Mouse (Mus musculus): Measurements from ENCODE around the gene Cmss1. TPM values are rescaled to one million over a fixed set of nuclear protein-coding genes. Genes with fewer than 3 reads are reported as not detected.

The Cmss1 gene
- polyA plus RNA-seq, 1 experiment from 2014 or later: 38.3 TPM

DNA sequence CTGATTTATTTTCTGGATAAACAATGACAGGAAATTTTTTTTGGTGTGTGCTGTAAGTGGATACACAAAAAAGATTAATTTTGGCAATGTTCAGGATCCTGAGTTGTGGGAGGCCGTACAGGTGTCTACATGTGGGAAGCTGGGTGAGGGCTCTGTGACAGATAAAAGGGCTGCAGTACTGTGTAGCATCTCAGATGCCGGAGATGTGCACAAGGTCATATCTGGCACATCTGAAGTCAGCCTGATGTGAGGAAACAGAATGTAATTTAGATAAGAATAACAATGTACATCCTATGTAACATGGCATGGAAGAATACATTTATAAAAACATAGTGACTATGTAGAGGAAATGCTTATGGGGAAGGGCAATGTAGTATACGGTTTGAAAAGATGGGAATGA is 293.2 kb downstream of the Cmss1 start:
- no peaks in the 10 kb centered on the region for H3K36me3 ChIP-seq (ENCODE audit: control insufficient read depth, insufficient read depth, low read length)
- H3K4me1 ChIP-seq (ENCODE audit: control insufficient read depth, insufficient read depth, low read length): no peaks in the 10 kb centered on the region
- no peak overlapping the region for H3K27ac ChIP-seq (ENCODE audit: low read depth, low read length)
- H3K27me3 ChIP-seq (ENCODE audit: control insufficient read depth, insufficient read depth, low read length): no peaks in the 10 kb centered on the region
- no peak overlapping the region for H3K4me2 ChIP-seq (ENCODE audit: low read depth, low read length)
- H3K4me3 ChIP-seq (ENCODE audit: low read depth, low read length): no peak overlapping the region
- no peak overlapping the region for H3K9ac ChIP-seq (replicated peaks; ENCODE audit: low read depth, low read length)
- 92% methylated on average over 3 of the region's 3 CpGs for whole genome bisulfite sequencing
- no peaks in the 10 kb centered on the region for H3K9me3 ChIP-seq (ENCODE audit: control insufficient read depth, low read length)
- no peak for ATAC-seq (ENCODE audit: low read depth)

DNA sequence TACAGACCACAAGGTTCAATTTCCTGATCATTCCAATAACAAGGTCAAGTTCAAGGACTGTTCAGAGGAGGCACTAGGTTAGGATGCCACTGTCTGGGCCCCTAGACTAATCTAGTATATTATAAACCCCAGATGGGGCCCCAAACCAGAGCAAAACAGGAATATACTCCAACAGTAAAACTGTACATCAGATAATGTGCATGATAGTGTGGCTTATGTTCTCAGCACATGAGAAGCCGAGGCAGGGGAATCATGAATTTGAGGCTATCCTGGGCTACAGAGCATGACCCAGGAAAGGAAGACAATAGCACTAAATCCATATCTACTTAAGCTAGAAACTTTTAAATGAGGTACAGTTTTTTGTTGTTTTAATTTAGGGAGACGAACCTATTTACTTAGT is 294.5 kb downstream of the Cmss1 start:
- ATAC-seq (ENCODE audit: low read depth): no peak
- H3K9ac ChIP-seq (replicated peaks; ENCODE audit: low read depth, low read length): no peak overlapping the region
- H3K4me2 ChIP-seq (ENCODE audit: low read depth, low read length): no peak overlapping the region
- no peaks in the 10 kb centered on the region for H3K36me3 ChIP-seq (ENCODE audit: control insufficient read depth, insufficient read depth, low read length)
- no peak overlapping the region for H3K4me3 ChIP-seq (ENCODE audit: low read depth, low read length)
- no peak overlapping the region for H3K27ac ChIP-seq (ENCODE audit: low read depth, low read length)
- WGBS: 90% methylated on average over 2 of the region's 2 CpGs
- no peaks in the 10 kb centered on the region for H3K4me1 ChIP-seq (ENCODE audit: control insufficient read depth, insufficient read depth, low read length)
- no peaks in the 10 kb centered on the region for H3K9me3 ChIP-seq (ENCODE audit: control insufficient read depth, low read length)
- no peaks in the 10 kb centered on the region for H3K27me3 ChIP-seq (ENCODE audit: control insufficient read depth, insufficient read depth, low read length)

DNA sequence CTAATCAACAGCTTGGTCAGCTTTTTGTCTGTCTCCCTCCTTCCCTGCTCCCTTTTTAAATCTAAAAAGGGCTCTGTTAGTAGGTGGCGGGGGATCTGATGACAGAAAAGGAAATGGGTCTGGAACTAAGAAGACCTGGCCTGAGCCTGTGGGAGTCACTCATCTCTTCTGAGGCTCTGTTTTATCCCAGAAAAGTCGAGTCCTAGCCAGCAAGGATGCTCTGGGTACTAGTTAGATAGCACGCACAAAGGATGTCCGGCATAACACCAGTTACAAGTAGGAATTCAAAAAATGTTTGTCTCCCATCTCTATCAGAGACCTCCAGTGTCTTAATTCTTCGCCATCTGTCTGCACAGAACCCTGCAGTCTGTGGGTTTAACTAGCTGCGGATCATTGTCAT is 301.2 kb downstream of the Cmss1 start:
- Histone ChIP-seq H3K4me3 (ENCODE audit: low read depth, low read length) (no peak overlapping the region), H3K27me3 (ENCODE audit: control insufficient read depth, insufficient read depth, low read length) (no peaks in the 10 kb centered on the region), H3K4me2 (ENCODE audit: low read depth, low read length) (no peak overlapping the region), H3K9me3 (ENCODE audit: control insufficient read depth, low read length) (no peaks in the 10 kb centered on the region), H3K4me1 (ENCODE audit: control insufficient read depth, insufficient read depth, low read length) (no peaks in the 10 kb centered on the region), H3K9ac (replicated peaks; ENCODE audit: low read depth, low read length) (no peak overlapping the region), H3K27ac (ENCODE audit: low read depth, low read length) (no peak overlapping the region), H3K36me3 (ENCODE audit: control insufficient read depth, insufficient read depth, low read length) (no peaks in the 10 kb centered on the region)
- WGBS: 85% methylated on average over 6 of the region's 6 CpGs
- no peak for ATAC-seq (ENCODE audit: low read depth)

DNA sequence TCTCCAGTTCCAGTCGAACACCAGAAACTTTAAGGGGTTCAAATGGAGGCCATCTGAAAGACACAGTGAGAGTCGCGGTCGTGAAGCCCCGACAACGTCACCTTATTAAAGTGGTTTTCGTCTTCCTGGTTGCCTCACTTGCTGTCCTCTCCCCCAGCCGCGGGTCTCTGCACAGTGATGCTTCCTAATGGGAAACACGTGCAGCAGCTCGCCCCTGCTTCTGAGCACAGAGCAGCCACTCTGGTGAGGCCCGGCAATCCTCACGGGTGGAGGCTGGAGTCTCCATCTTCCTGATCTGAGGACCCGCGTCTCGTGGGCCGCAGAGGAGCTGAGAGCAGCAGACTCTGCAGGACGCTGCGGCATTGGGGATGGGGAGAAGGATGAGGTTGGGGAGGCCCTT is 302.9 kb downstream of the Cmss1 start:
- H3K36me3 ChIP-seq (ENCODE audit: control insufficient read depth, insufficient read depth, low read length): no peaks in the 10 kb centered on the region
- H3K9me3 ChIP-seq (ENCODE audit: control insufficient read depth, low read length): no peaks in the 10 kb centered on the region
- no peak overlapping the region for H3K4me2 ChIP-seq (ENCODE audit: low read depth, low read length)
- H3K4me3 ChIP-seq (ENCODE audit: low read depth, low read length): no peak overlapping the region
- no peaks in the 10 kb centered on the region for H3K27me3 ChIP-seq (ENCODE audit: control insufficient read depth, insufficient read depth, low read length)
- H3K9ac ChIP-seq (replicated peaks; ENCODE audit: low read depth, low read length): no peak overlapping the region
- no peak for ATAC-seq (ENCODE audit: low read depth)
- H3K4me1 ChIP-seq (ENCODE audit: control insufficient read depth, insufficient read depth, low read length): no peaks in the 10 kb centered on the region
- no peak overlapping the region for H3K27ac ChIP-seq (ENCODE audit: low read depth, low read length)
- 69% methylated on average over 19 of the region's 19 CpGs for WGBS

DNA sequence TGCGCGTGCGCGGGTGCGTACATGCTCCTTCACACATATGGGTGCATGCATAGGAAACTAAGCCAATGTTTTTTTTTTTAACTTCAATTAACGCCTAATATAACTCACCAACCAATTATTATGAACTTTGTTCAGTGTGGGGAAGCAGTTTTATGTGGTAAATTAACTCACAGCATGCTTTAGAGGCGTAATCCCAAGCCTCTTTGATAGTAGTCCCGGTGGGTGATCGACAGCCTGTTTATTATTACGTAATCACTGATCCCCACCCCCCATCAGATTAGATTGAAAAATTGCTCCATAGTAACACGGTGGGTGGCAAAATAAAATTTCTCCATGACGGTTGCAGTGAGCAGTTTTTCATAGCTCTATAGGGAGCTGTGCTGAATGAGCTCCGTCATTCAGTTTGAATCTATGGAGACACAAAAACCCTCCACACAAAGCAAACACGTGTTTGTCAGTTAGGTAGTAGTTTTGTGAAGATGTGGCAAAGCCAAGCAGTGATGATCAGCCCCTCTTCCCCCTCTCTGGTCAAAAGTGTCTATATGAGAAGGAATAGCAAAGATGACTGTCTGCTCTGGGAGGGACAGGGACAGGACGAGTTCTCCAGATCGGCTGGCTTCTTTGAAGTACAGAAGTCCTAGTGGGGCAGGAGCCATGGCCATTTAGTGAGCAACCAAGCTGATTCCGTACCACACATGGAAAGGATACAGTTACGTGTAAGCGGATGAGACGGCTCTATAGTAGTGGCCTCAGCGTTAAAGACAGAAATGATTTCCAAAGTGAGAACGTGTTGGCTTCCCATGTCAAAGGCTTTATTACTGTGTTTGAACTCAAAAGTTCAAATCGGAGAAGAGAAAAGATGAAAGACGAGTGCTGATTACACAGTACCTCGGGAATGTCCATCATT is 303.6 kb downstream of the Cmss1 start:
- no peaks in the 10 kb centered on the region for H3K36me3 ChIP-seq (ENCODE audit: control insufficient read depth, insufficient read depth, low read length)
- H3K4me2 ChIP-seq (ENCODE audit: low read depth, low read length): no peak overlapping the region
- no peak overlapping the region for H3K4me3 ChIP-seq (ENCODE audit: low read depth, low read length)
- peak; percentile 82 for ATAC-seq (ENCODE audit: low read depth)
- no peak overlapping the region for H3K27ac ChIP-seq (ENCODE audit: low read depth, low read length)
- WGBS: 69% methylated on average over 25 of the region's 25 CpGs
- H3K4me1 ChIP-seq (ENCODE audit: control insufficient read depth, insufficient read depth, low read length): no peaks in the 10 kb centered on the region
- H3K9ac ChIP-seq (replicated peaks; ENCODE audit: low read depth, low read length): no peak overlapping the region
- no peaks in the 10 kb centered on the region for H3K9me3 ChIP-seq (ENCODE audit: control insufficient read depth, low read length)
- no peaks in the 10 kb centered on the region for H3K27me3 ChIP-seq (ENCODE audit: control insufficient read depth, insufficient read depth, low read length)

DNA sequence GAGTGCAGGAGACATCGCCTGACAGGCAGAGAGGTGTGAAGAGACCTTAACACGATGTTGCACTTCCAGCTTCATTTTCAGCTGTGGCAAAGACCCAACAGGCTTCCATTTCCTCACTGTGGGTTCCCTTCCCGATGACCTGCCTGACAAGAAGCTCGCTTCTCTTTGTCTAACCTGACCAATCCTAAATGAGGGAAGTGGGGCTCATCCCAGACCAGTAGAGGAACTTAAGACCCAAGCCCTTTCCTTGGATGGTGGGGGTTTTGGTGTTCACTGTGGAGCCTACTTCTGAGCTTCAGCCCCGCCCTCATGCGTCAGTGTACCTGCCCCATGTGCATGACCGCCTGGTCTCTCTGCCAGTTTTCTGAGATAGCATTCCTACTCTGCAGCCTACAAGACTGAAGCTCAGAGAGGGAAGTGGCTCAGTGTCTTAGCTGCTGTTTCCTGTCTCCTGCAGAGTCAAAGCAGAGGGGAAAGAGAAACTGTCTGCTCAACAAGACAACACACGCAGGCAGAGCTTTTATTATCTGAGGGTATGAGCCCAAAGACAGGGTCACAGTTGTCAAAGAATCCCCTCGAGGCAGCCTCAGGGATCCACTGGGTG is 305.1 kb downstream of the Cmss1 start:
- H3K4me3 ChIP-seq (ENCODE audit: low read depth, low read length): no peak overlapping the region
- no peaks in the 10 kb centered on the region for H3K9me3 ChIP-seq (ENCODE audit: control insufficient read depth, low read length)
- H3K36me3 ChIP-seq (ENCODE audit: control insufficient read depth, insufficient read depth, low read length): no peaks in the 10 kb centered on the region
- no peak overlapping the region for H3K27ac ChIP-seq (ENCODE audit: low read depth, low read length)
- ATAC-seq (ENCODE audit: low read depth): no peak
- WGBS: 86% methylated on average over 9 of the region's 9 CpGs
- H3K27me3 ChIP-seq (ENCODE audit: control insufficient read depth, insufficient read depth, low read length): no peaks in the 10 kb centered on the region
- H3K4me1 ChIP-seq (ENCODE audit: control insufficient read depth, insufficient read depth, low read length): no peaks in the 10 kb centered on the region
- H3K9ac ChIP-seq (replicated peaks; ENCODE audit: low read depth, low read length): no peak overlapping the region
- H3K4me2 ChIP-seq (ENCODE audit: low read depth, low read length): no peak overlapping the region

DNA sequence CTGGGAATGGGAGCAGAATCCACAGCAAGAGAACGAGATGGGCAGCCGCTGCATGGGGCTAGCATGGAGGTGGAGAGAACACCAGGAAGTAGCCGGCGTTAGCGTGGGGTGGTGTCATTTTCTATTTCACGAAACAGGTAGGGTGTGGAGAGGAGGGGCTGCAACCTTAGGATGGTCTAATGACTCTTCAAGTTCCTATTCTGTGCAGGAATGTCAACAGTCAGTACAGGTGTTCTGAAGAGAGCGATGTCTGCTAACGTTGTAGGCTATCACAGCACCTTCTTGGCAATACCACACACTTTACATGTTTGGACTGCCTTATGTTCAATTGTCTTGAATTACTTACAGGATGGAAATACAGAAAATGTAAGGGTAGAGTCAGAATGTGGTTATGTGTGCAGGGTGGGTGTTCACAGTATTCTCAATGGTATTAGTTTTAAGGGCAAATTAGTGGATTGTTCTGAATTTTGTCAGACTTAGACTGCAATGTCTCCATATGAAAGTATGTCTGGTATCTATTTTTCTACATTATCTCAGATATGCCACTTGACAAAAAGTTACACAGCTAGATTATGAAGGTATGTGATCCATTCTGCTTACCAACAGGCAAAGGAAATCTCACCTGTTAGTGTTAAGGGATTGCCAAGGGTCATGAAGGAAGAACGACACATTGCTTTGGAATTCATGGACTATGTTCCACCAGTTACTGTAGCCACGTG is 311.3 kb downstream of the Cmss1 start:
- Histone ChIP-seq H3K9ac (replicated peaks; ENCODE audit: low read depth, low read length) (no peak overlapping the region), H3K4me3 (ENCODE audit: low read depth, low read length) (no peak overlapping the region), H3K4me2 (ENCODE audit: low read depth, low read length) (no peak overlapping the region), H3K4me1 (ENCODE audit: control insufficient read depth, insufficient read depth, low read length) (no peaks in the 10 kb centered on the region), H3K27me3 (ENCODE audit: control insufficient read depth, insufficient read depth, low read length) (no peaks in the 10 kb centered on the region), H3K36me3 (ENCODE audit: control insufficient read depth, insufficient read depth, low read length) (no peaks in the 10 kb centered on the region), H3K27ac (ENCODE audit: low read depth, low read length) (no peak overlapping the region), H3K9me3 (ENCODE audit: control insufficient read depth, low read length) (no peaks in the 10 kb centered on the region)
- WGBS: 90% methylated on average over 10 of the region's 10 CpGs
- ATAC-seq (ENCODE audit: low read depth): no peak

DNA sequence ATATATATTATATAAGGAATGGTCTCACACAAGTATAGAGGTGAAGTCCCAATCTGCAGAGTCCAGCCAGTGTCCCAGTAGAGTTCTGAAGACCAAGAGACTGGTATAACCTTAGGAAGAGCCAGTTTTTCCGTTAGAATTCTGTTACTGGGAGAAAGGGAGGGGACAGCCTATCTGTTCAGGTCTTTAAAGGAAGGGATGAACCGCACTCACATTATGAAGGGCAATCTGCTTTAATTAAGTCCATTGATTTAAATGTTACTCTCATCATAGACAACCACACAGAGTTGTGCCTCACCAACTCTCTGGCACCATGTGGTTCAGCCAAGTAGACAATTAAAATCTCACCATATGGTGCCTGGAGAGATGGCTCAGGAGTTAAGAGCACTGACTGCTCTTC is 313.9 kb downstream of the Cmss1 start, which contains the start of gene Tmem30c:
Gene Tmem30c (minus strand): TSS at position 101 of the 400 bp plus-strand sequence.
- H3K27me3 ChIP-seq (ENCODE audit: control insufficient read depth, insufficient read depth, low read length): no peaks in the 10 kb centered on the region
- no peaks in the 10 kb centered on the region for H3K4me1 ChIP-seq (ENCODE audit: control insufficient read depth, insufficient read depth, low read length)
- ATAC-seq (ENCODE audit: low read depth): no peak
- H3K27ac ChIP-seq (ENCODE audit: low read depth, low read length): no peak within 1 kb of the TSS
- H3K36me3 ChIP-seq (ENCODE audit: control insufficient read depth, insufficient read depth, low read length): no peaks in the 10 kb centered on the region
- no peaks in the 10 kb centered on the region for H3K9me3 ChIP-seq (ENCODE audit: control insufficient read depth, low read length)
- no peak within 1 kb of the TSS for H3K4me2 ChIP-seq (ENCODE audit: low read depth, low read length)
- no peak within 1 kb of the TSS for H3K9ac ChIP-seq (replicated peaks; ENCODE audit: low read depth, low read length)
- H3K4me3 ChIP-seq (ENCODE audit: low read depth, low read length): no peak within 1 kb of the TSS
- 56% methylated on average over 2 of the region's 2 CpGs for WGBS

DNA sequence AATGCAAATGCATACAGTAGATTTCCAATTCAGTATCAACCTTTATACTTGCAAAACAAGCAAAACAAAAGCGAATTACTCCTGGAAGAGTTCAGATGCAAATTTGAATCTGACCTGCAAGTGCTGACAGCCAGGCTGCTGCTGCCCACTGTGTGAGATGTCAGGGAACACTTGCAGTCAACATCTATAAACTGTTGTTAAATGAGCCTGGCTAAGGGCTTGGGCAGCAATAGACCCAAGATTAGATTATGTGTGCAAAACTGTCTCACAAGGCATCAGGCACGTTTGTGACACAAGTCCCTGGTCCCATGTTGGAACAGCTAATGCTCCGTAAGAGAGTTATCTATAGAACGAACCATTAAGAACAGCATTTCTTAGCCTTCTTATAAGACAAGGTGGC is 314.4 kb downstream of the Cmss1 start:
- Histone ChIP-seq H3K9ac (replicated peaks; ENCODE audit: low read depth, low read length) (no peak overlapping the region), H3K27me3 (ENCODE audit: control insufficient read depth, insufficient read depth, low read length) (no peaks in the 10 kb centered on the region), H3K4me1 (ENCODE audit: control insufficient read depth, insufficient read depth, low read length) (no peaks in the 10 kb centered on the region), H3K4me3 (ENCODE audit: low read depth, low read length) (no peak overlapping the region), H3K36me3 (ENCODE audit: control insufficient read depth, insufficient read depth, low read length) (no peaks in the 10 kb centered on the region), H3K27ac (ENCODE audit: low read depth, low read length) (no peak overlapping the region), H3K4me2 (ENCODE audit: low read depth, low read length) (no peak overlapping the region), H3K9me3 (ENCODE audit: control insufficient read depth, low read length) (no peaks in the 10 kb centered on the region)
- ATAC-seq (ENCODE audit: low read depth): no peak
- 61% methylated on average over 4 of the region's 4 CpGs for WGBS
